Mouse (Mus musculus): ENCODE data around the gene Hacd2.

The Hacd2 gene

GRCm38 (mm10) chr16:35116328-35116956 lies 94.2 kb downstream of the Hacd2 start:
- DNase-seq (ENCODE audit: low spot score): peak; percentile 20

DNA sequence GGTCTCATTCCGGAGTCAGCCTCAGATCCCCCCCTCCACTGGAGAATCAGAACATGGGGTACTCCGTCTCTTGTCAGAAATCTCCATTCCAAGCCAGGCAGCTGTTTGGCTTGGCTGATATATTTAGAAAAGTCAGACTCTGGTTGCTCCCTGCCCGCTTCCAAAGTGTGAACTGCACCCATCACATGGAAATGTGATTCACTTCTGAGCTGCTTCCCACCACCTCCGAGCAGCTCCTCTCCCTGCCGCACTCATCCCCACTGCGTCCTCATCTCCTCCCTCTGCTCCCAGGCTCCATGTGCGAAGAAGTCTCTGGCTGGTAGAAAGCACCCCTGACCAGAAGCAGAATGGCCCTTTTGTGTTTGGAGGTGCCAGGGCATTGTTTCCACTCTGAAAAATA lies 95.2 kb downstream of the Hacd2 start:
- DNase-seq (ENCODE audit: low spot score): no peak

DNA sequence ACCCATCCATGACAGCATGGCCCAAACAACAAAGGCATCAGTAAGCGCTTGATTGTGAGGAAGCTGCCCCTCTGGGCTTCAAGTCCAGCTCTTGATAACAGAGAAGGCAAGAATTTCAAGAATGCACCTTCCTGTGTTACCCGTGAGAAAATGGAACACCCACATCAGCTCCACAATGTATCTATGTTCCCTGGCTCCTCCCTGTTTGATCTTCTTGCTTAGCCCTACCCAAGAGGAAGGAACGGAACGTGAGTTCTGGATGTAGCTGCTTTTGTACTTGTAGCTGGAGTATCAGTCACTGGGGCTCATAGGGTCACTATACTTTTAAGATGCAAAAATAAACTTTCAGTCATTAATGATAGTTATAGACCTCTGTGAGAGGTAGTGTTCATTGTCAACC lies 98.4 kb downstream of the Hacd2 start:
- DNase-seq (ENCODE audit: low spot score): no peak

- no peak for DNase-seq (ENCODE audit: low spot score)
Measured at GRCm38 (mm10) chr16:35127270-35127669, 105.0 kb downstream of the Hacd2 start.

DNA sequence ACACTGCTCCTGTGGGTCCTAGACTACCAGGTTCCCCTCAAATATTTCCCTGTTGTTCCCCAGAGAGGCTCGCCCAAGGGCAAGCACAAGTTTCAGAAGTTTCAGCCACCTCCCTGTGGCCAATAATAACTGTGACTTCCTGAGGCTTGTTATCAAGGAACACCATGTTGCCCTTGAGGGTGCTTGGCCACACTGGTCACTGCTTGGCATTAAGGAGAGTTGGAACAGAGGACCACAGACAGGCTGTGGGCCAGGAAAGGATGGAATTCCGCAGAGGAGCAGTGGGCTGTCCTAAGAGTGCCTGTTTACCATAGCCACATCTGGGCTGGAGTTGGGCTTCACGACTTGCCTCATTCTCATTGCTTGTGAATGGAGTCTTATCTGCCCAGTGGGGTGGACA lies 107.9 kb downstream of the Hacd2 start:
- DNase-seq (ENCODE audit: low spot score): no peak

DNA sequence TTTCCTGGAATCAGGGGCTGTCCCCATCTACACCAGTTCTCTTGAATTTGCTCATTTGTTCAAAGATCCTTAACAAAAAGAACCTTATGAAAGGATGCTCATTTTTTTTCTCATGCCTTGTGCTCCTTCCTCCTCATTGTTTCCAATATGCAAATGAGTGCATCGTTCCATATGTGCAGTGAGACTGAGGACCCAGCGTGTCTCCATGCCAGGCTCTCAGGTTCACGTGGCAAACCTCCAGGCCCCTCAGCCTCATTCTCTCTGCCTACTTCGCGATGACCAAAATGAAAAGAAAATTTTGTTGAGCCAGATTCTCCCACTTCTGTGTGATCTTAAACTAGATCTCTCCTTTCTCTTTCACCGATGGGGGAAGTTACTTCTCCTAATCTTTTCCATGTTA lies 117.2 kb downstream of the Hacd2 start:
- DNase-seq (ENCODE audit: low spot score): no peak

DNA sequence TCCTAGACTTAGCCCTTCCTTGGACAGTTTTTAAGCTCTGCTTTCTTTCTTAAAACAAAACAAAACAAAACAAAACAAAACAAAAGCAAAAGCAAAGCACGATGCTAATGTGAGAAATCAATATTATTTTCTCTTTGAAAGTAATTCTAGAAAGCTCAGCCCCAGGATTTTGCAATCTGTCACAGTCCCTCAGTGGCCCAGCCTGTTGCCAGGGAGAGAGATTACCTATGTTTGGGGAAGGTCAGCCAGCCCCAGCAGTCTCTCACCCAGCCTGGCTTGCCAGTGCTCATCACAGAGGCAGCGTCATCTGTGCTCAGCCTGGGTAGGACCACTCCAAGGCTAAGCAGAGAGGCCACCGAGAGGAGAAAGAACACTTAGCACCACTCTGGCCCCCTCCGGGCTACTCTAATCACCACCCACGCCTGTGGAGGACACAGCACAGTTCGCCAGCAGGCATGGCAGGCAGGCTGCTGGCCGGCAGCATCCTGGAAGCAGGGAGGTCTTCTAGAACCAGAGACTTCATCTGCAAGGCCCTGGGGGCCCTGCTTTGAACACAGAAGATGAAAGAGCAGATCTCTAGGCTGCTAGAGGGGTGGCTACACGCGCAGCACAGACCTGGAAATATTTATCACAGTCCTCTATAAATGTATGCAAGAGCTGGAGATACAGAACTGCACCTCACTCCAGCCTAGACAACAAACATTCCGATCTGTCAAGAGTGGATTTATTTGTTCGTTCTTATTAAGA lies 117.8 kb downstream of the Hacd2 start:
- DNase-seq (ENCODE audit: low spot score): no peak

DNA sequence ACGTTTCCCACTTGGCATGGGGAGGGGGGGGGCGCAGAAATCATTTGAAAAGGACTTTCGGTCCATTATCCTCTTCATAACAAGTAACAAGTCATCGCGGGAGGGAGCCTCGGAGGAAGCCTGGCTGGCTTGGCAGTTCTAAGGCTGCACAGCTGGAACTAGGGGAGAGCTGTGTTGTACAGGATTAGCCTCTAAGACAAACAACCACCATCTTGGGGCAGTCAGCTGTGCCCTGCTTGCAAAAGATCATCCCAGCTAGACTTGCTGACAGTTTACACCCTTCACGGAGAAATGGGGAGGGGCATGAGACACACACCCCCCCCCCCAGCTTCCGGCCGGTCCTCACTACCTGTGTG lies 118.4 kb downstream of the Hacd2 start:
- DNase-seq (ENCODE audit: low spot score): no peak

DNA sequence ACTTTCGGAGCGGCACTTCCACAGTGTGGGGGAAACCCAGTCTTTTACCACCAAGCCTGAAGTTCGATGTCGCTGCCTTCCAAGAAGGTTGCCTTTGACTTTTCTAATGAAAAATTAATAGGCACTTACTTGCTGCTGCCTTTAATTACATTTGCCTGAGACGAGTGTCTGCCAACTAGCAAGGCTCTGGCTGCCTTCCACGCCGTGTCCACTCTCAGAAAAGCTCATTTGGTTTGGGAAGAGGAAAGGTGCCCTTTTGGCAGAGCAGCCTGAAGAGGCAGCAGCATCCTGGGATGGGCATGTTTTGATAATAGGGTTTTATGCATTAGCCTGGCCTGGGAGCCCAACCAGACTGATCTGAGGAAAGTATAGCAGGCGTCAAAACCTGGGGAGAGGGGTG lies 119.6 kb downstream of the Hacd2 start:
- DNase-seq (ENCODE audit: low spot score): no peak

DNA sequence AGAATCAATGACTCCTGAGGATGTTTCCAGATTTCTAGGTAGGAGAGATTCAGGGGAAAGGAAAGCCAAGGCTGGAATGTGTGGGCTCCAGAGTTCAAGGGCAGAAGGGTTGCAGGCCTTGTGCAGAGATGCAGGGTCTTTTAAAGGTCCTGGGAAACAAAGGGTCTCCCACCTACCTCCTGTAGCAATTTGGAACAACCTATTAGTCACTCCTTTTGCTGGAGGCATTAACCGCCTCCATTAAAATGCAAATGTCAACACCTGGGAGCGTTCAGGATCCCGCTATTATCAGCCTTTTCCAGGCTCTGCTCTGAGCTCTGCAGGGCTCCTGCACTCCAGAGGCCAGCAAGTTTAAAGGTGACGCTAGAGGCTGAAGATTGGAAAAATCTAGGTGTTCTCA lies 123.9 kb downstream of the Hacd2 start:
- no peak for DNase-seq (ENCODE audit: low spot score)

DNA sequence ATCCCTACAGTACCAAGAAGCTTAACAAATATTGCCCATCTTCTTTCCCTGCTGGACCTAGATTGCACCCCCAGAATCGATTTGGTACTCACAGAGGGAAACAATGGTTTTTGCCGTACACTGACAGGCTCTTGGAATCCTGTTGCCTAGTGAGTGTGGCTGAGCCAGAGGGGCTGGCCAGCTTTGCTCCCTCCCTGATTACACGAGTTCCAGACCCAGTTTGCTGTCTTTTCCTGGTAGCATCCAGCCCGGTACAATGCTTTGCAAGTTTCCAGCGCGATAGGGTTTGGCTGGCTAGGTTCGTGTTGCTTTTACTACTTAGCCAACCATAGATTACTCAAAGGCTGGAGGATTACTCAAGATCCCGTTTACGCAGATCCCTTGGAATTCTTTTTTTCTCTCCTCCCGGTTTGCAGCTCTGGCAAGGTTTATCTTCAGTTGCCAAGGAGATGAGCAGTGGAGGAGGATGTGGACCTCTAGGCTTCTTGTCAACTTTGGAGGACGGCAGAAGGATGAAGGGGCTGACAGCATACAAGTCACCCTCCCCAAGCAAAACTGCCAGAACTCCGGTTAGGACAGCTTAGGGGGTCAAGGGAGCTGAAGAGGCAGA lies 131.0 kb downstream of the Hacd2 start:
- no peak for DNase-seq (ENCODE audit: low spot score)

DNA sequence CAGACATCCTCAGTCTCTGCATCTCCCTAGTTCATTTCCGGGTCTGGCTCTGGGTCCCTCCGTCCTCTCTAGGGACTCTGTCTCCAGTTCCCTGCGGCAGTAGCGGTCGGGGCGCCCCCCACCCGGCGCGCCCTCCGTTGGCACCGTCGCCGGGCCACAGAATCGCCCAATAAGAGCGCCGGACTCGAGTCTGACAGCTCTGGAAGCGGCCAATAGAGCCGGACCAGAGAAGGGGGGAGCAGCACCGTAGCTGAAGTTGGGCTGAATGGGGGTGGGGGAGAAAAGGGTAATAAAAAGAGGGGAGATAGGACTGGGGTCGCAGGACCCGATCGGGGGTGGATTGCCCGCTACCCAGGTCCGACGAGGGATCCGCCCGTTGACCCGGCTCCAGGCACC lies 132.0 kb downstream of the Hacd2 start:
- DNase-seq (ENCODE audit: low spot score): peak; percentile 25

GRCm38 (mm10) chr16:35154641-35155390 lies 132.6 kb downstream of the Hacd2 start, which contains the start of gene Adcy5:
TSS of gene Adcy5 (plus strand) at chr16:35154877.
- DNase-seq (ENCODE audit: low spot score): peak; percentile 21

GRCm38 (mm10) chr16:35155391-35156305 lies 133.4 kb downstream of the Hacd2 start:
- peak; percentile 40 for DNase-seq (ENCODE audit: low spot score)

- DNase-seq (ENCODE audit: low spot score): peak; percentile 69
Measured at GRCm38 (mm10) chr16:35156306-35156695, 134.1 kb downstream of the Hacd2 start.

DNA sequence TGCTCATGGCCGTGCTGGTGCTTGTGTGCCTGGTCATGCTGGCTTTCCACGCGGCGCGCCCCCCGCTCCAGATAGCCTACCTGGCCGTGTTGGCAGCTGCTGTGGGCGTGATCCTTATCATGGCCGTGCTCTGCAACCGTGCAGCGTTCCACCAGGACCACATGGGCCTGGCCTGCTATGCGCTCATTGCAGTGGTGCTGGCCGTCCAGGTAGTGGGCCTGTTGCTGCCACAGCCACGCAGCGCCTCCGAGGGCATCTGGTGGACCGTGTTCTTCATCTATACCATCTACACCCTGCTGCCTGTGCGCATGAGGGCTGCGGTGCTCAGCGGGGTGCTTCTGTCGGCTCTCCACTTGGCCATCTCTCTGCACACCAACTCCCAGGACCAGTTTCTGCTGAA lies 134.6 kb downstream of the Hacd2 start:
- DNase-seq (ENCODE audit: low spot score): no peak

Measured in urinary bladder, postnatal 14 days (tissue).